Mouse (Mus musculus): ENCODE data around the gene Gale.

- no peak for TF ChIP-seq GATA1 (IDR thresholded peaks at IDR 0.05; ENCODE audit: borderline replicate concordance, low read length)
- no peak for TF ChIP-seq FLI1 (IDR thresholded peaks at IDR 0.05; ENCODE audit: low read length)
Measured at GRCm38 (mm10) chr4:135954241-135954640, 9.3 kb upstream of the Gale start.

All from megakaryocyte, embryonic 14.5 days (primary cell).